Mouse (Mus musculus) heart, embryonic 16.5 days (tissue): Measurements from ENCODE around the gene Ywhae. TPM values are rescaled to one million over a fixed set of nuclear protein-coding genes. Genes with fewer than 3 reads are reported as not detected.

ENCODE experiments used
- ATAC-seq: fragments of 200-750 bp; cut with Nextera tagmentation; replicated peaks from 2 replicates; pipeline ENCODE4 v1.8.0; 2017; ENCODE audit warnings: moderate number of reproducible peaks; ENCODE audit not compliant: insufficient read depth, low FRiP score; ENCODE audit errors: extremely low read depth
- H3K27ac ChIP-seq: fragments of 300-500 bp; sonication (generic); 2 replicates; pipeline ENCODE4 v1.5.1; 2014; ENCODE audit warnings: mild to moderate bottlenecking, low read length, control low read depth, moderate library complexity
- H3K27me3 ChIP-seq: fragments of 300-500 bp; sonication (generic); 2 replicates; pipeline ENCODE4 v1.6.1; 2014; ENCODE audit warnings: low read length, mixed read lengths; ENCODE audit not compliant: control insufficient read depth, insufficient read depth
- H3K36me3 ChIP-seq: fragments of 300-500 bp; sonication (generic); 2 replicates; pipeline ENCODE4 v1.6.1; 2014; ENCODE audit not compliant: control insufficient read depth, insufficient read depth
- H3K4me1 ChIP-seq: fragments of 300-500 bp; sonication (generic); 2 replicates; pipeline ENCODE4 v1.6.1; 2014; ENCODE audit warnings: low read length, mixed read lengths; ENCODE audit not compliant: control insufficient read depth, insufficient read depth
- H3K4me2 ChIP-seq: fragments of 300-500 bp; sonication (generic); 2 replicates; pipeline ENCODE4 v1.6.1; 2014; ENCODE audit warnings: low read depth, mild to moderate bottlenecking, control low read depth, low read length
- H3K4me3 ChIP-seq: fragments of 300-500 bp; sonication (generic); 2 replicates; pipeline ENCODE4 v1.5.1; 2014; ENCODE audit warnings: mild to moderate bottlenecking, control low read depth, low read length
- H3K9ac ChIP-seq: fragments of 300-500 bp; sonication (generic); 2 replicates; pipeline ENCODE4 v1.6.1; 2014; ENCODE audit warnings: low read length, control low read depth
- H3K9me3 ChIP-seq: fragments of 300-500 bp; sonication (generic); replicated peaks from 2 replicates; pipeline ENCODE4 v1.6.1; 2016; ENCODE audit warnings: low read length; ENCODE audit not compliant: control insufficient read depth
- WGBS: fragments of 180-500 bp; shearing (Covaris S2); extraction: QIAGEN DNeasy Blood & Tissue Kit; methylation state at CpG from one replicate; pipeline ENCODE4 v1.1.7; 2014; 5-methylcytosine and 5-hydroxymethylcytosine counted together
- polyA plus RNA-seq: library from polyadenylated mRNA; unstranded; fragments of >200 nt; fragmentation: Nextera tagmentation; extraction: Ambion mirVana; gene quantifications from 2 replicates; pipeline ENCODE4 v1.2.1, GENCODE M21; 2015

Ywhae gene
- polyA plus RNA-seq, 1 experiment from 2014 or later, result 689 TPM

GRCm38 (mm10) chr11:75751082-75751481 is 18.4 kb downstream of the Ywhae start:
- Histone ChIP-seq H3K4me2 (no peak overlapping the region), H3K9ac (no peak overlapping the region), H3K4me1 (peaks cover 42% of the 10 kb centered on the region), H3K36me3 (peaks cover 14% of the 10 kb centered on the region), H3K27ac (no peak overlapping the region), H3K4me3 (no peak overlapping the region), H3K27me3 (no peaks in the 10 kb centered on the region), H3K9me3 (no peaks in the 10 kb centered on the region)
- 69% methylated on average over 4 of the region's 4 CpGs for WGBS
- no peak for ATAC-seq

DNA sequence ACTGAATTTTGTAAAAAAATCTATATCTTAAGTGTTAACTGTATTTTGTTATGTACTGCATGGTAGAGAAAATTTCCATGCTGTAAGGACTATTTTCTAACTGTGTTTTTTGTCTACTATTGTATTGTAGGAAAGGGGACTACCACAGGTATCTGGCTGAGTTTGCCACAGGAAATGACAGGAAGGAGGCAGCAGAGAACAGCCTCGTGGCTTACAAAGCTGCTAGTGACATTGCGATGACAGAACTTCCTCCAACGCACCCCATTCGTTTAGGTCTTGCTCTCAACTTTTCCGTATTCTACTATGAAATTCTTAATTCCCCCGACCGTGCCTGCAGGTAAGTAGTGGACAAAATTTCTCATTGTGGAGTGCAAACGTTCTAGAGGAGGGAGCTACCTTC is 24.0 kb downstream of the Ywhae start:
- no peak for ATAC-seq
- Histone ChIP-seq H3K27me3 (no peaks in the 10 kb centered on the region), H3K36me3 (peaks cover 47% of the 10 kb centered on the region), H3K9ac (no peak overlapping the region), H3K4me3 (no peak overlapping the region), H3K9me3 (no peaks in the 10 kb centered on the region), H3K4me2 (no peak overlapping the region), H3K4me1 (0 out of 2 replicates have a peak, but pooled peaks cover 2% of the 10 kb centered on the region), H3K27ac (no peak overlapping the region)
- 64% methylated on average over 8 of the region's 8 CpGs for WGBS

GRCm38 (mm10) chr11:75758553-75758952 is 25.9 kb downstream of the Ywhae start:
- no peak overlapping the region for H3K4me3 ChIP-seq
- 81% methylated on average over 1 of the region's 1 CpGs for WGBS
- no peak for ATAC-seq
- H3K9me3 ChIP-seq, result no peaks in the 10 kb centered on the region
- no peaks in the 10 kb centered on the region for H3K27me3 ChIP-seq
- H3K4me2 ChIP-seq, result no peak overlapping the region
- no peak overlapping the region for H3K9ac ChIP-seq
- no peak overlapping the region for H3K27ac ChIP-seq
- peaks cover 46% of the 10 kb centered on the region for H3K36me3 ChIP-seq
- H3K4me1 ChIP-seq, result no peaks in the 10 kb centered on the region; the same call in 1 of the 2 replicates

DNA sequence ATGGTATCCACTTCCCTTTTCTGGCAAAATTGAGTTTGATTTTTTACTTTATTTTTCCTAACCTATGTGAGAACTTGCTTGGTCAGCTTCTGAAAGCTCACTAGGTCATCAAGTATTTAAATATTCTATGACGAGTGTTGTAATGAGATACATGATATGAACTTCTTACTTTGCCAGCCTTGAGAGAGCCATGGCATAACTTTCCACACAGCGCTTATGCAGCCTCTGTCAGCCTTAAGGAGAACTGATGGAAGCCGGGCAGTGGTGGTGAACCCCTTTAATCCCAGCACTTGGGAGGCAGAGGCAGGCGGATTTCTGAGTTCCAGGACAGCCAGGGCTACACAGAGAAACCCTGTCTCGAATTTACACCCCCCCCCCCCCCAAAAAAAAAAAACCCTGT is 28.1 kb downstream of the Ywhae start:
- H3K27ac ChIP-seq, result no peak overlapping the region
- no peak for ATAC-seq
- no peaks in the 10 kb centered on the region for H3K9me3 ChIP-seq
- no peak overlapping the region for H3K4me3 ChIP-seq
- no peak overlapping the region for H3K9ac ChIP-seq
- H3K27me3 ChIP-seq, result no peaks in the 10 kb centered on the region
- H3K4me2 ChIP-seq, result no peak overlapping the region
- H3K36me3 ChIP-seq, result peaks cover 57% of the 10 kb centered on the region
- 85% methylated on average over 5 of the region's 5 CpGs for WGBS
- no peaks in the 10 kb centered on the region; the same call in 1 of the 2 replicates for H3K4me1 ChIP-seq

DNA sequence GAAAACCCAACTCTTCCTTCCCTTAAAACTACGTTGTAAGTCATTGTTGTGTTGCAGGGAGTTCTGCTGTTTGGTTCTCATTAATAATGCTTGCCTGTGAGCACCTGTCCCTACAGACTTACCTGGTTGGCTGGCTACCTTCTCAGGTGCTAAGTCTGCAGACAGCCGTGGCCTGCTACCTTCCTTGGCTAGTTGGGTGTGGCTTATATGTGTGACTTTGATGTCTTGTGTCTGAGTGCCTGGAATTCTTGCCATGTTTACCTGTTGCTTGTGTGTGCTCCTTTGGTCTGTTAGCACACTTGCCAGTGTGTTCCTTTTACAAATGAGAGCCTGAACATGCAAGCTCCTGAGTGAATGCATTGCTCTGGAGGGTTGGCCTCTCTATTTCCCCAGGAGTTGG is 30.0 kb downstream of the Ywhae start:
- no peak overlapping the region for H3K4me3 ChIP-seq
- no peak for ATAC-seq
- H3K9me3 ChIP-seq, result no peaks in the 10 kb centered on the region
- H3K9ac ChIP-seq, result no peak overlapping the region
- H3K4me1 ChIP-seq, result no peaks in the 10 kb centered on the region; the same call in 1 of the 2 replicates
- WGBS, result 72% methylated on average over 2 of the region's 2 CpGs
- no peak overlapping the region for H3K27ac ChIP-seq
- H3K36me3 ChIP-seq, result peaks cover 47% of the 10 kb centered on the region
- no peak overlapping the region for H3K4me2 ChIP-seq
- H3K27me3 ChIP-seq, result no peaks in the 10 kb centered on the region

- no peak for ATAC-seq
Observed at GRCm38 (mm10) chr11:75764521-75765023, 31.9 kb downstream of the Ywhae start.

DNA sequence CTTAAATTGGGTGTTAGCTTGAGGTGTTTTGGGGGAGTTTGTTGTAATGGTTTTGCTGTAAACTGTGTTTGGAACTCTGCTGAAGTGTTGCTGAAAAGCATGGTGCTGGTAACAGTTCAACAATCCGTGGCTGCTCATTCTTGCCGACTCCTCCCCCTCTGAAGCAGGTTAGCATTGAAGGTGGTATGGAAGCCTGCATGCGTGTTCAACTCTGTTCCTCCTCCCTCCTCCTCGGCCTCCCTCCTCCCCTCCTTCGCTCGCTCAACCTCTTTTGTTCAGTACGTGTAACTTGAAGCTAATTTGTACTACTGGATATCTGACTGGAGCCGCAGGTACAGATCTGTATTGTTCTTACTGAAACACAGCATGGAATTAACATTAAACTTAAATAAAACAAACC is 32.5 kb downstream of the Ywhae start:
- Histone ChIP-seq H3K4me2 (no peak overlapping the region), H3K9ac (no peak overlapping the region), H3K36me3 (peaks cover 34% of the 10 kb centered on the region), H3K27me3 (no peaks in the 10 kb centered on the region), H3K4me1 (peaks cover 11% of the 10 kb centered on the region), H3K9me3 (no peaks in the 10 kb centered on the region), H3K4me3 (no peak overlapping the region), H3K27ac (no peak overlapping the region)
- no peak for ATAC-seq
- WGBS, result 79% methylated on average over 8 of the region's 8 CpGs

More at GRCm38 (mm10) chr11:75764521-75765023, 31.9 kb downstream of the Ywhae start:
- Histone ChIP-seq H3K4me2 (no peak overlapping the region), H3K27me3 (no peaks in the 10 kb centered on the region), H3K4me3 (no peak overlapping the region), H3K9ac (no peak overlapping the region), H3K4me1 (peaks cover 8% of the 10 kb centered on the region), H3K27ac (no peak overlapping the region), H3K36me3 (peaks cover 38% of the 10 kb centered on the region), H3K9me3 (no peaks in the 10 kb centered on the region)
- 82% methylated on average over 4 of the region's 4 CpGs for WGBS

- H3K4me3 ChIP-seq, result no peak overlapping the region
- H3K36me3 ChIP-seq, result peaks cover 26% of the 10 kb centered on the region
- no peaks in the 10 kb centered on the region for H3K9me3 ChIP-seq
- ATAC-seq, result no peak
- peaks cover 11% of the 10 kb centered on the region for H3K4me1 ChIP-seq
- peak overlapping the region; percentile 3; the same call in 1 of the 2 replicates for H3K27ac ChIP-seq
- no peak overlapping the region for H3K4me2 ChIP-seq
- WGBS, result 64% methylated on average over 2 of the region's 2 CpGs
- H3K9ac ChIP-seq, result no peak overlapping the region
- H3K27me3 ChIP-seq, result no peaks in the 10 kb centered on the region
Observed at GRCm38 (mm10) chr11:75767014-75767413, 34.3 kb downstream of the Ywhae start.

GRCm38 (mm10) chr11:75768091-75768989 is 35.7 kb downstream of the Ywhae start:
- no peak overlapping the region for H3K4me3 ChIP-seq
- peak overlapping the region; percentile 64 for H3K4me2 ChIP-seq
- H3K27me3 ChIP-seq, result no peaks in the 10 kb centered on the region
- no peak for ATAC-seq
- no peaks in the 10 kb centered on the region for H3K9me3 ChIP-seq
- H3K27ac ChIP-seq, result peak overlapping the region; percentile 43; the same call in 1 of the 2 replicates
- peaks cover 11% of the 10 kb centered on the region for H3K4me1 ChIP-seq
- peak overlapping the region; percentile 49; the same call in 1 of the 2 replicates for H3K9ac ChIP-seq
- 55% methylated on average over 6 of the region's 6 CpGs for WGBS
- H3K36me3 ChIP-seq, result peaks cover 22% of the 10 kb centered on the region
